Mouse (Mus musculus) hindbrain, embryonic 15.5 days (tissue): ENCODE data around the gene Rgs19. TPM values are rescaled to one million over a fixed set of nuclear protein-coding genes. Genes with fewer than 3 reads are reported as not detected.

ENCODE experiments used
- ATAC-seq: fragments of 200-750 bp; cut with Nextera tagmentation; 2 replicates; pipeline ENCODE4 v1.8.0; 2017; ENCODE audit warnings: low read depth, moderate number of reproducible peaks, moderate TSS enrichment; ENCODE audit not compliant: low FRiP score
- H3K27ac ChIP-seq: fragments of 300-500 bp; sonication (generic); replicated peaks from 2 replicates; pipeline ENCODE4 v1.5.1; 2015; ENCODE audit warnings: mild to moderate bottlenecking, inconsistent platforms
- H3K27me3 ChIP-seq: fragments of 300-500 bp; sonication (generic); 2 replicates; pipeline ENCODE4 v1.6.1; 2015; ENCODE audit warnings: control low read depth, inconsistent platforms
- H3K36me3 ChIP-seq: fragments of 300-500 bp; sonication (generic); 2 replicates; pipeline ENCODE4 v1.6.1; 2015; ENCODE audit warnings: control low read depth, inconsistent platforms
- H3K4me1 ChIP-seq: fragments of 300-500 bp; sonication (generic); replicated peaks from 2 replicates; pipeline ENCODE4 v1.6.1; 2015; ENCODE audit warnings: control low read depth, inconsistent platforms
- H3K4me2 ChIP-seq: fragments of 300-500 bp; sonication (generic); 2 replicates; pipeline ENCODE4 v1.6.1; 2015; ENCODE audit warnings: moderate library complexity, mild to moderate bottlenecking, inconsistent platforms
- H3K4me3 ChIP-seq: fragments of 300-500 bp; sonication (generic); 2 replicates; pipeline ENCODE4 v1.5.1; 2015; ENCODE audit warnings: mild to moderate bottlenecking, inconsistent platforms
- H3K9ac ChIP-seq: fragments of 300-500 bp; sonication (generic); 2 replicates; pipeline ENCODE4 v1.6.1; 2015; ENCODE audit warnings: inconsistent platforms
- H3K9me3 ChIP-seq: fragments of 300-500 bp; sonication (generic); 2 replicates; pipeline ENCODE4 v1.6.1; 2016; ENCODE audit warnings: control low read depth, inconsistent platforms
- WGBS: fragments of 180-500 bp; shearing (Covaris S2); methylation state at CpG from one replicate; pipeline ENCODE4 v1.1.7; 2015; 5-methylcytosine and 5-hydroxymethylcytosine counted together
- polyA plus RNA-seq: library from polyadenylated mRNA; unstranded; fragments of >200 nt; fragmentation: Nextera tagmentation; extraction: Ambion mirVana; gene quantifications from 2 replicates; pipeline ENCODE4 v1.2.1, GENCODE M21; 2015

The Rgs19 gene
- polyA plus RNA-seq, 1 experiment from 2014 or later = 64.9 TPM

DNA sequence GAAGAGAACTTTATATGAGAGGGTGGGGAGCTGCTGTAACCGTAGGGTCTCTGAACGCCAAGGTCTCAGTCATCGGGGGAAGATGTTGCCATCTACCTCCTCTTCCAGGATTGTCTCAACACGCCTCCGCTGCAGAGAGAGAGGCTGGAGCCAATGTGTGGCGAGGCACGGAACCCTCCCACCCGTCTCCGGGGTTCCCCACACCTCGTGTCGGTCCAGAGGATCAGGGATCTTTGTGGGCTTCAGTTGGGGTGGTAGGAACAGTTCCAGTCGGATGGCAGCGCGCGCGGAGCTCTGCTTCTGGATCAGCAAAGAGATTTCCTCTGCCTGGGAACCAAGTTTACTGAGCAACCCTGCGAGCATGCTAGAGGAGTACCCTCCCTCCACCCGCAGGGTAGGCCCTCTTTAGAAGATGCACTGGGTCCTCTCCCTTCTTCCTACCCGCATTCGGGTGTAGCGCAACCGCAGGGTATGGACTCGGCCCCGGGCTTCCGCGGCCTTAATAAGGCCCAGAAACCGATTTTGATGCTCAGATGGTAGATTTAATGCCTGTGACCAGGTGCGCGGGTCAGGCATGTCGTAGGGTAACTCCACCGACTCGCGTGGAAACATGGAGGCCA lies 3.1 kb upstream of the Rgs19 start:
- Histone ChIP-seq H3K27ac (no peak overlapping the region), H3K9ac (no peak overlapping the region), H3K9me3 (no peaks in the 10 kb centered on the region), H3K4me3 (no peak overlapping the region), H3K36me3 (no peaks in the 10 kb centered on the region), H3K4me1 (peaks cover 23% of the 10 kb centered on the region), H3K4me2 (no peak overlapping the region), H3K27me3 (no peaks in the 10 kb centered on the region)
- ATAC-seq = no peak
- 78% methylated on average over 33 of the region's 33 CpGs for WGBS

DNA sequence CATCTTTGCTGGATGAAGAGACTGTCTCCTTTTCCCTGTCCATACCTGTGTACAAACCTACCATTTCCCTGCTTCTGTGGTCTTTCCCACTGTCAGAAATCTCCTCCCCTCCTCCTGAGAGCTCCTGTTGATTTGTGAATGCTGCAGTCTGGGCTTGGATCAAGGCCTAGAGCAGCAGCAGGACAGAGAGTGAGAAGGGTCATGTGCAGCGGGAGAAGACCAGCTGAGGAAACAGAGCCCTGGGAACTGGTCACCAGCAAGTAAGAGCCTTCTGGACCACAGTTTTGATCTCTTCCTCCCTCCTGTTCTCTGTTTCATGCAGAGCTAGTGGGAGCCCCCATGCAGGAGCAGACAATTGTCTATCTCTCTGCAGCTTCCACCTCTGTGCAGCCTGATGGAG lies 2.0 kb upstream of the Rgs19 start:
- Histone ChIP-seq H3K36me3 (no peaks in the 10 kb centered on the region), H3K27me3 (no peaks in the 10 kb centered on the region), H3K9me3 (no peaks in the 10 kb centered on the region), H3K4me2 (no peak overlapping the region), H3K4me1 (peaks cover 31% of the 10 kb centered on the region), H3K4me3 (no peak overlapping the region), H3K9ac (no peak overlapping the region), H3K27ac (no peak overlapping the region)
- 69% methylated on average over 1 of the region's 1 CpGs for WGBS
- ATAC-seq = no peak

DNA sequence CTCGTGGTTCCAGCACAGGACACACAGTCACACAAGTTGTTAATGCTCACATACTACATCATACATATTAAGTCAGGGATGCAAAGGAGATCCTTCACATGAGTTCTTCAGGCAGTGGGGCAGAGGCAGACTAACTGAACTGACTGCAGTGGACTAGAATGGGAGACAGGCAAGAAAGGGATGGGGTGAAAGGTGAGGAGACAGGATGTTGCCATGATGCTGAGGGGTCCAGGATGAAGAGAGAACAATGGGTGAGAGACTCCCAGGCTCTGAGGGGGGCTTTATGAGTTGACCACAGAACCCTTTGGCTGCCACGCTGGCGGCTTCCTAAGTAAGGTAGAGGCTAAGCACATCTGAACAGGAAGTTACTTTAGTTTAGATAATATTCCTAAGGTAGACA lies 804 bp upstream of the Rgs19 start:
- H3K4me3 ChIP-seq = 0 out of 2 replicates have a peak overlapping the region, but pooled peaks have one; percentile 68
- ATAC-seq = no peak

DNA sequence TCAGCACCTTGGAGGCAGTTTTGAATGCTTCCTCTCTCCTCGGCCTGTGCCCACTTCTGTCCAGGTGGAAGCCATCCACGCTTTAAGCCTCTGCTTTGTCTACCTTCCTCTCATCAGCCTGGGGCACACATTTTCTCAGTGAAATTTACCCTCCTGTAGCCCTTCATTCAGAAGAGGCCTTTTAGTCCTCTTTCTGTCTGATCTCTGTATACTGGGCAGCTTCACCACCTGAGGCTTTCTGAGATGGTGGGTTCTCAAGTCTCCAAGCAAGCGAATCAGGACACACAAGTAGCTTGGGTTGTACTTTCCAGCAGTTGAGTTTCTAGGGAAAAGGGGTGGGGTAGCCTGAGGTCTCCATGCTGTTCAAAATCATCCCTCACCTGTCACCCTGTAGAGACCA lies 1.5 kb downstream of the Rgs19 start:
- Histone ChIP-seq H3K4me2 (peak overlapping the region; percentile 84), H3K9me3 (no peaks in the 10 kb centered on the region), H3K36me3 (peaks cover 9% of the 10 kb centered on the region; the same call in 1 of the 2 replicates), H3K4me1 (peaks cover 31% of the 10 kb centered on the region), H3K27ac (no peak overlapping the region), H3K4me3 (peak overlapping the region; percentile 68), H3K9ac (peak overlapping the region; percentile 81; the same call in 1 of the 2 replicates), H3K27me3 (no peaks in the 10 kb centered on the region)
- no peak for ATAC-seq
- 98% methylated on average over 3 of the region's 3 CpGs for WGBS

More for the DNA sequence above, 804 bp upstream of the Rgs19 start:
- 86% methylated on average over 3 of the region's 3 CpGs for WGBS
- H3K9me3 ChIP-seq = no peaks in the 10 kb centered on the region
- no peaks in the 10 kb centered on the region for H3K36me3 ChIP-seq
- no peak overlapping the region for H3K27ac ChIP-seq
- peaks cover 31% of the 10 kb centered on the region for H3K4me1 ChIP-seq
- no peak overlapping the region for H3K9ac ChIP-seq
- no peaks in the 10 kb centered on the region for H3K27me3 ChIP-seq
- peak overlapping the region; percentile 84 for H3K4me2 ChIP-seq

DNA sequence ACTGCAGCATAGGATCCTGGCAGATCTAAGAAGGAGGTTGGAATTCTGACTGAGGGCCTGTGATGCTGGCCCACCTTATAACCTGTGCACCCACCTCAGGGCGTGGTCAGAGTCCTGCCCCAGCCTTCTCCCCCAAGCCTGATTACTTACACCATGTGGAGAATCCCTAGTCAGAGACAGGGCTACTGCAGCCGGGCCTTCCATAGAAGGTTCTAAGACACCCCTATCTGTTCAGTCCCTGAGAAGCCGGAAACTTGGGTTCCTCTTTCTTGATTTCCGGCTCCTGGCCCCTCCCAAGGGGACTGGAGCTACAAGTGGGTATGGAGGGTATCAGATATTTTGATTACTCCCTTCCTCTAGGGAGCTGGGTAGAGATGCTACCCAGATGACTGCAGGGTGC lies 2.2 kb downstream of the Rgs19 start:
- Histone ChIP-seq H3K4me2 (no peak overlapping the region), H3K27me3 (no peaks in the 10 kb centered on the region), H3K4me1 (peaks cover 31% of the 10 kb centered on the region), H3K9ac (no peak overlapping the region), H3K27ac (no peak overlapping the region), H3K9me3 (no peaks in the 10 kb centered on the region), H3K4me3 (no peak overlapping the region), H3K36me3 (peaks cover 13% of the 10 kb centered on the region; the same call in 1 of the 2 replicates)
- no peak for ATAC-seq
- 92% methylated on average over 4 of the region's 4 CpGs for WGBS

- H3K36me3 ChIP-seq = peaks cover 14% of the 10 kb centered on the region; the same call in 1 of the 2 replicates
- H3K4me1 ChIP-seq = peaks cover 31% of the 10 kb centered on the region
- no peak overlapping the region for H3K4me2 ChIP-seq
- no peaks in the 10 kb centered on the region for H3K9me3 ChIP-seq
- WGBS = 93% methylated on average over 6 of the region's 6 CpGs
- no peak overlapping the region for H3K9ac ChIP-seq
- H3K4me3 ChIP-seq = no peak overlapping the region
- no peak overlapping the region for H3K27ac ChIP-seq
- ATAC-seq = no peak
- H3K27me3 ChIP-seq = no peaks in the 10 kb centered on the region
Observed at GRCm38 (mm10) chr2:181691083-181691482, 2.7 kb downstream of the Rgs19 start.

DNA sequence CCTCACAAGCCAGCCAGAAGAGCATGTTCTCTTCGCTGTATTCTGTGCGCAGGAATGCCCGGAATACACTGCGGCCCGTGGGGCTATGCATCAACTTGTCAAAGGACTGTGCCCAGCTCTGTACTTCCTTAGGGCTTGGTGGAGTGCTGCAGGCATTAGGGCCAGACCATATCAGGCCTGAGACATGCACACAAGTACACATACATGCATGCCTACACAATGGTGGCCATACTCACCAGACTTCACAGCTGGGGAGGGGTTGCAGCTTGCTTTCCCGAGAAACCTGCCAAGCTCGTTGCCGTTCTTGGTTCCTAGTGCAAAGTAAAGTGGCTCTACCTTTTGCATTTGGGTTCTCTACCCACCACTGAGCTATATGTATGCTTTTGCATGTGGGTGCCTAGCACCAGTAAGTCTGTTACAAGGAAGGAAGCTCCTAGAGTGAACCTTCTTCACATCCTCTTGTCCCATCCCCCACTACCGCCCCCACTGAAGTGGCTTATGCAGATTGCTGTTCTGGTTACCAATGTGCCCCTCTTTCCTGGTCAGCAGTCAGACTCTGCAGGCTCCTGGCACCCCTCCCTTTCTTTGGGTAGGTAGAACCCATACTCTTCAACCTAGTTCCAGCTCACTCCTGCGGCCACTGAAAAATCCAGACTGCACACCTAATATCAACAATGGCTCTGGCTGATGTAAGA lies 4.2 kb downstream of the Rgs19 start:
- WGBS = 93% methylated on average over 10 of the region's 10 CpGs
- no peak overlapping the region for H3K4me2 ChIP-seq
- no peak for ATAC-seq
- no peaks in the 10 kb centered on the region for H3K27me3 ChIP-seq
- no peak overlapping the region for H3K4me3 ChIP-seq
- peaks cover 24% of the 10 kb centered on the region; the same call in 1 of the 2 replicates for H3K36me3 ChIP-seq
- peaks cover 30% of the 10 kb centered on the region for H3K4me1 ChIP-seq
- H3K9ac ChIP-seq = no peak overlapping the region
- H3K27ac ChIP-seq = no peak overlapping the region
- no peaks in the 10 kb centered on the region for H3K9me3 ChIP-seq

DNA sequence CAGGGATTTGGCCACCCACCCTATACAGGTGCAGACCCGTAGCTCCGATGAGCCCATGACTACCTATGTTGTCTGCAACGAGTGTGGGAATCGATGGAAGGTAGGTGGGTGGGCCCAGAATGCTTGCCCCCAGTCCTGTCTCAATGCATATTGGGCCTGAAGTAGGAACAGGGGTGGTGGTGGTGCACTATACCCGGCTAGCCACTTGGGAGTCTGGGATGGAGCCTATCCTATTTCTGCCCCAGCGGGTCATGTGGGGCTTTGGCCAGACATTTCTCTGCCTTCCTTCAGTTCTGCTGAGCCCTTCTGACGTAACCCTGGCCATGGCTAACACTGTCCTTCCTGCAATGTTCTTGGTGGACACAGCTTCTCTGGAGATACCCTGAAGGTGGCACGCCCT lies 6.2 kb downstream of the Rgs19 start:
- Histone ChIP-seq H3K36me3 (peaks cover 24% of the 10 kb centered on the region; the same call in 1 of the 2 replicates), H3K4me2 (no peak overlapping the region), H3K9me3 (no peaks in the 10 kb centered on the region), H3K4me3 (no peak overlapping the region), H3K27ac (no peak overlapping the region), H3K27me3 (no peaks in the 10 kb centered on the region), H3K9ac (no peak overlapping the region), H3K4me1 (peaks cover 15% of the 10 kb centered on the region)
- WGBS = 96% methylated on average over 8 of the region's 8 CpGs
- ATAC-seq = no peak

DNA sequence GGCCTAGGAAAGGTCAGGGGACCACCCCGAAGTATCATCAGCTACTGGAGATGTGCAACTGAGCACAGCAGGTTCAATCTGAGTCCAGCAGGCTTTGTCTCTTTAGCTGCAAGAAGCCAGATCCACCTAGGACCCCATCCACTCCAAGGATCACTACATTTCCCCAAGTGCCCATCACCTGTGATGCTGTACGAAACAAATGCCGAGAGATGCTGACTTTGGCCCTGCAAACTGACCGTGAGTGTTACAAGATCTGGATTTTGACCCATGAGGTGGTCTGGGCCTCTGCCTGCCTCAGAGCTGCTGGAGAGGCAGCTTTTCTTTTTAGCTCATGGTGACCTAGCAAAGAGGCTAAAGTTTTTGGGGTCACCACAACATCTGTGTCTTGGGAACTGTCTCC lies 8.1 kb downstream of the Rgs19 start:
- peaks cover 8% of the 10 kb centered on the region for H3K4me1 ChIP-seq
- no peak overlapping the region for H3K4me3 ChIP-seq
- WGBS = 95% methylated on average over 4 of the region's 4 CpGs
- H3K9me3 ChIP-seq = no peaks in the 10 kb centered on the region
- ATAC-seq = no peak
- no peaks in the 10 kb centered on the region for H3K27me3 ChIP-seq
- H3K4me2 ChIP-seq = no peak overlapping the region
- H3K9ac ChIP-seq = no peak overlapping the region
- no peak overlapping the region for H3K27ac ChIP-seq
- peaks cover 24% of the 10 kb centered on the region; the same call in 1 of the 2 replicates for H3K36me3 ChIP-seq

DNA sequence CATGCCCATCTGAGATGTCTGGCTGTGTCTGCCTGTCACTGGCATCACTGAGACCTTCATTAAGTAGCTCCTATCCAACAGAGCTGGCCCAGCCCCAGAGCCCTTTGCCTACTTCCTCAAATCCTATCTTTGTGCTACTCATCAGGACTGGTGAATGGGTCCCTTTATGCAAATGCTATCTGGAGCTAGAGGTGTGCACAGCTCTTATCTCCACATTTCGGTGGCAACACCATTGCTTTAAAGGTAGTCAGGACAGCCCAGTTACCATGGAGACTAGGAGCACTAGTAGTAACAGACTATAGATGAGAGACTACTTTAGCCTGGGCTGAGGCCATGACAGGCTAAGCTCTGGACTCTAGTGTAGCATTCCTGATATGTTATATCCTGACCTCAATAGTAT lies 9.1 kb downstream of the Rgs19 start:
- Histone ChIP-seq H3K9ac (no peak overlapping the region), H3K9me3 (no peaks in the 10 kb centered on the region), H3K36me3 (peaks cover 24% of the 10 kb centered on the region; the same call in 1 of the 2 replicates), H3K4me3 (no peak overlapping the region), H3K4me2 (no peak overlapping the region), H3K27ac (no peak overlapping the region), H3K4me1 (peaks cover 12% of the 10 kb centered on the region), H3K27me3 (no peaks in the 10 kb centered on the region)
- WGBS = 93% methylated on average over 1 of the region's 1 CpGs
- no peak for ATAC-seq

DNA sequence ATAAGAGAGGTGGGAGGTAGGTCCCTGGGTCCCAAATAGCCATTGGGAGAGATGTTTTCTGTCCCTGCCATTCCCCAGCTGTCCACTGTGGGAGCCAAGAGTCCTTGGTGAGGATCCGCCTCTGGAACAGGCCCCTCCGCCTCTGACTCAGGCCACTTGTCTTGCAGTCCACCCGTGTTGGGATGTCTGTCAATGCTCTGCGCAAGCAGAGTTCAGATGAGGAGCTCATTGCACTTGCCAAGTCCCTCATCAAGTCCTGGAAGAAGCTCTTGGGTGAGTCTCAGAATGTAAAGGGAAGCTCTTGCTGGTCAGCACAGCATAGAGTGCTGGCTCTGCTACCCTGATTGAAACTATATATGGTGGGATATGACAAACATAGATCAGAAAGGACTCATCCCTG lies 10.4 kb downstream of the Rgs19 start:
- ATAC-seq = no peak
- H3K27ac ChIP-seq = no peak overlapping the region
- H3K4me1 ChIP-seq = peaks cover 18% of the 10 kb centered on the region
- no peaks in the 10 kb centered on the region for H3K27me3 ChIP-seq
- H3K4me2 ChIP-seq = no peak overlapping the region
- no peak overlapping the region for H3K4me3 ChIP-seq
- H3K9me3 ChIP-seq = no peaks in the 10 kb centered on the region
- 59% methylated on average over 4 of the region's 4 CpGs for WGBS
- H3K36me3 ChIP-seq = peaks cover 21% of the 10 kb centered on the region; the same call in 1 of the 2 replicates
- no peak overlapping the region for H3K9ac ChIP-seq

- H3K36me3 ChIP-seq = peaks cover 13% of the 10 kb centered on the region; the same call in 1 of the 2 replicates
- H3K27me3 ChIP-seq = no peaks in the 10 kb centered on the region
- no peaks in the 10 kb centered on the region for H3K9me3 ChIP-seq
- 94% methylated on average over 1 of the region's 1 CpGs for whole genome bisulfite sequencing
- no peak overlapping the region for H3K4me3 ChIP-seq
- no peak overlapping the region for H3K4me2 ChIP-seq
- peaks cover 18% of the 10 kb centered on the region for H3K4me1 ChIP-seq
- ATAC-seq = no peak
- no peak overlapping the region for H3K27ac ChIP-seq
- H3K9ac ChIP-seq = no peak overlapping the region
Observed at GRCm38 (mm10) chr2:181681978-181682377, 11.8 kb downstream of the Rgs19 start.
